Mouse (Mus musculus): ENCODE data around the gene Ephb2. TPM values are rescaled to one million over a fixed set of nuclear protein-coding genes. Genes with fewer than 3 reads are reported as not detected.

Ephb2 gene
- polyA plus RNA-seq, 1 experiment from 2014 or later = 19.6 TPM

- no peaks in the 10 kb centered on the region for H3K27me3 ChIP-seq (ENCODE audit: control insufficient read depth, insufficient read depth, low read length)
- ATAC-seq (ENCODE audit: low read depth) = peak; percentile 55; the same call in 1 of the 2 replicates
- H3K27ac ChIP-seq (ENCODE audit: low read depth, low read length) = no peak overlapping the region
- H3K4me2 ChIP-seq (ENCODE audit: low read depth, low read length) = no peak overlapping the region
- H3K4me1 ChIP-seq (ENCODE audit: control insufficient read depth, insufficient read depth, low read length) = peaks cover 6% of the 10 kb centered on the region; the same call in 1 of the 2 replicates
- H3K36me3 ChIP-seq (ENCODE audit: control insufficient read depth, insufficient read depth, low read length) = no peaks in the 10 kb centered on the region
- WGBS = 57% methylated on average over 7 of the region's 7 CpGs
- no peak overlapping the region for H3K4me3 ChIP-seq (ENCODE audit: low read depth, low read length)
- H3K9ac ChIP-seq (replicated peaks; ENCODE audit: low read depth, low read length) = no peak overlapping the region
- H3K9me3 ChIP-seq (ENCODE audit: control insufficient read depth, low read length) = no peaks in the 10 kb centered on the region
Observed at GRCm38 (mm10) chr4:136716561-136716972, 119.2 kb downstream of the Ephb2 start.

GRCm38 (mm10) chr4:136714530-136714929 lies 121.3 kb downstream of the Ephb2 start:
- Histone ChIP-seq H3K27me3 (ENCODE audit: control insufficient read depth, insufficient read depth, low read length) (no peaks in the 10 kb centered on the region), H3K27ac (ENCODE audit: low read depth, low read length) (no peak overlapping the region), H3K4me3 (ENCODE audit: low read depth, low read length) (no peak overlapping the region), H3K4me2 (ENCODE audit: low read depth, low read length) (no peak overlapping the region), H3K9ac (replicated peaks; ENCODE audit: low read depth, low read length) (no peak overlapping the region), H3K4me1 (ENCODE audit: control insufficient read depth, insufficient read depth, low read length) (peaks cover 6% of the 10 kb centered on the region; the same call in 1 of the 2 replicates), H3K36me3 (ENCODE audit: control insufficient read depth, insufficient read depth, low read length) (no peaks in the 10 kb centered on the region), H3K9me3 (ENCODE audit: control insufficient read depth, low read length) (no peaks in the 10 kb centered on the region)
- 68% methylated on average over 6 of the region's 6 CpGs for WGBS
- ATAC-seq (ENCODE audit: low read depth) = no peak

- Histone ChIP-seq H3K4me1 (ENCODE audit: control insufficient read depth, insufficient read depth, low read length) (peaks cover 6% of the 10 kb centered on the region; the same call in 1 of the 2 replicates), H3K9ac (replicated peaks; ENCODE audit: low read depth, low read length) (no peak overlapping the region), H3K4me2 (ENCODE audit: low read depth, low read length) (no peak overlapping the region), H3K4me3 (ENCODE audit: low read depth, low read length) (no peak overlapping the region), H3K27ac (ENCODE audit: low read depth, low read length) (no peak overlapping the region), H3K27me3 (ENCODE audit: control insufficient read depth, insufficient read depth, low read length) (no peaks in the 10 kb centered on the region), H3K9me3 (ENCODE audit: control insufficient read depth, low read length) (no peaks in the 10 kb centered on the region), H3K36me3 (ENCODE audit: control insufficient read depth, insufficient read depth, low read length) (no peaks in the 10 kb centered on the region)
- ATAC-seq (ENCODE audit: low read depth) = no peak
- 93% methylated on average over 7 of the region's 7 CpGs for WGBS
Observed at GRCm38 (mm10) chr4:136713889-136714288, 121.9 kb downstream of the Ephb2 start.

GRCm38 (mm10) chr4:136713431-136713830 lies 122.4 kb downstream of the Ephb2 start:
- H3K9ac ChIP-seq (replicated peaks; ENCODE audit: low read depth, low read length) = no peak overlapping the region
- H3K4me1 ChIP-seq (ENCODE audit: control insufficient read depth, insufficient read depth, low read length) = peaks cover 9% of the 10 kb centered on the region; the same call in 1 of the 2 replicates
- no peak for ATAC-seq (ENCODE audit: low read depth)
- H3K36me3 ChIP-seq (ENCODE audit: control insufficient read depth, insufficient read depth, low read length) = no peaks in the 10 kb centered on the region
- no peak overlapping the region for H3K27ac ChIP-seq (ENCODE audit: low read depth, low read length)
- H3K27me3 ChIP-seq (ENCODE audit: control insufficient read depth, insufficient read depth, low read length) = no peaks in the 10 kb centered on the region
- WGBS = 83% methylated on average over 3 of the region's 3 CpGs
- H3K4me3 ChIP-seq (ENCODE audit: low read depth, low read length) = no peak overlapping the region
- no peak overlapping the region for H3K4me2 ChIP-seq (ENCODE audit: low read depth, low read length)
- H3K9me3 ChIP-seq (ENCODE audit: control insufficient read depth, low read length) = no peaks in the 10 kb centered on the region

- 37% methylated on average over 20 of the region's 20 CpGs for WGBS
- H3K4me3 ChIP-seq (ENCODE audit: low read depth, low read length) = no peak overlapping the region
Observed at GRCm38 (mm10) chr4:136711985-136712768, 123.6 kb downstream of the Ephb2 start.

GRCm38 (mm10) chr4:136710345-136710744 lies 125.4 kb downstream of the Ephb2 start:
- no peak overlapping the region for H3K27ac ChIP-seq (ENCODE audit: low read depth, low read length)

More at GRCm38 (mm10) chr4:136711985-136712768, 123.6 kb downstream of the Ephb2 start:
- Histone ChIP-seq H3K27ac (ENCODE audit: low read depth, low read length) (no peak overlapping the region), H3K9ac (replicated peaks; ENCODE audit: low read depth, low read length) (no peak overlapping the region), H3K27me3 (ENCODE audit: control insufficient read depth, insufficient read depth, low read length) (no peaks in the 10 kb centered on the region), H3K36me3 (ENCODE audit: control insufficient read depth, insufficient read depth, low read length) (no peaks in the 10 kb centered on the region), H3K4me2 (ENCODE audit: low read depth, low read length) (no peak overlapping the region), H3K9me3 (ENCODE audit: control insufficient read depth, low read length) (no peaks in the 10 kb centered on the region), H3K4me1 (ENCODE audit: control insufficient read depth, insufficient read depth, low read length) (peaks cover 13% of the 10 kb centered on the region; the same call in 1 of the 2 replicates)
- no peak for ATAC-seq (ENCODE audit: low read depth)

GRCm38 (mm10) chr4:136708956-136709355 lies 126.8 kb downstream of the Ephb2 start:
- Histone ChIP-seq H3K4me3 (ENCODE audit: low read depth, low read length) (no peak overlapping the region), H3K9ac (replicated peaks; ENCODE audit: low read depth, low read length) (0 out of 2 replicates have a peak overlapping the region, but pooled peaks have one; percentile 1), H3K27me3 (ENCODE audit: control insufficient read depth, insufficient read depth, low read length) (no peaks in the 10 kb centered on the region), H3K9me3 (ENCODE audit: control insufficient read depth, low read length) (no peaks in the 10 kb centered on the region), H3K36me3 (ENCODE audit: control insufficient read depth, insufficient read depth, low read length) (no peaks in the 10 kb centered on the region), H3K4me1 (ENCODE audit: control insufficient read depth, insufficient read depth, low read length) (peaks cover 7% of the 10 kb centered on the region; the same call in 1 of the 2 replicates), H3K4me2 (ENCODE audit: low read depth, low read length) (no peak overlapping the region), H3K27ac (ENCODE audit: low read depth, low read length) (no peak overlapping the region)
- ATAC-seq (ENCODE audit: low read depth) = no peak
- 58% methylated on average over 2 of the region's 2 CpGs for WGBS

More at GRCm38 (mm10) chr4:136710345-136710744, 125.4 kb downstream of the Ephb2 start:
- Histone ChIP-seq H3K4me3 (ENCODE audit: low read depth, low read length) (no peak overlapping the region), H3K4me1 (ENCODE audit: control insufficient read depth, insufficient read depth, low read length) (peaks cover 7% of the 10 kb centered on the region; the same call in 1 of the 2 replicates), H3K36me3 (ENCODE audit: control insufficient read depth, insufficient read depth, low read length) (no peaks in the 10 kb centered on the region), H3K4me2 (ENCODE audit: low read depth, low read length) (no peak overlapping the region), H3K9me3 (ENCODE audit: control insufficient read depth, low read length) (no peaks in the 10 kb centered on the region), H3K27me3 (ENCODE audit: control insufficient read depth, insufficient read depth, low read length) (no peaks in the 10 kb centered on the region), H3K9ac (replicated peaks; ENCODE audit: low read depth, low read length) (no peak overlapping the region)
- 94% methylated on average over 9 of the region's 9 CpGs for WGBS
- ATAC-seq (ENCODE audit: low read depth) = no peak

GRCm38 (mm10) chr4:136706696-136707095 lies 129.1 kb downstream of the Ephb2 start:
- H3K36me3 ChIP-seq (ENCODE audit: control insufficient read depth, insufficient read depth, low read length) = no peaks in the 10 kb centered on the region
- no peak overlapping the region for H3K4me3 ChIP-seq (ENCODE audit: low read depth, low read length)
- peaks cover 7% of the 10 kb centered on the region; the same call in 1 of the 2 replicates for H3K4me1 ChIP-seq (ENCODE audit: control insufficient read depth, insufficient read depth, low read length)
- H3K4me2 ChIP-seq (ENCODE audit: low read depth, low read length) = no peak overlapping the region
- 87% methylated on average over 4 of the region's 4 CpGs for WGBS
- no peak for ATAC-seq (ENCODE audit: low read depth)
- no peaks in the 10 kb centered on the region for H3K27me3 ChIP-seq (ENCODE audit: control insufficient read depth, insufficient read depth, low read length)
- no peak overlapping the region for H3K27ac ChIP-seq (ENCODE audit: low read depth, low read length)
- H3K9ac ChIP-seq (replicated peaks; ENCODE audit: low read depth, low read length) = no peak overlapping the region
- no peaks in the 10 kb centered on the region for H3K9me3 ChIP-seq (ENCODE audit: control insufficient read depth, low read length)

GRCm38 (mm10) chr4:136705091-136705490 lies 130.7 kb downstream of the Ephb2 start:
- no peak for ATAC-seq (ENCODE audit: low read depth)
- Histone ChIP-seq H3K36me3 (ENCODE audit: control insufficient read depth, insufficient read depth, low read length) (no peaks in the 10 kb centered on the region), H3K9me3 (ENCODE audit: control insufficient read depth, low read length) (no peaks in the 10 kb centered on the region), H3K27ac (ENCODE audit: low read depth, low read length) (no peak overlapping the region), H3K4me1 (ENCODE audit: control insufficient read depth, insufficient read depth, low read length) (peaks cover 7% of the 10 kb centered on the region; the same call in 1 of the 2 replicates), H3K27me3 (ENCODE audit: control insufficient read depth, insufficient read depth, low read length) (no peaks in the 10 kb centered on the region), H3K9ac (replicated peaks; ENCODE audit: low read depth, low read length) (no peak overlapping the region), H3K4me2 (ENCODE audit: low read depth, low read length) (no peak overlapping the region), H3K4me3 (ENCODE audit: low read depth, low read length) (no peak overlapping the region)
- WGBS = 63% methylated on average over 5 of the region's 5 CpGs

Data from neural tube, embryonic 14.5 days (tissue).